Mouse (Mus musculus) cerebellum, adult 2 months (tissue): ENCODE measurements around the gene Fsip1.

Experiments
- CTCF ChIP-seq: fragments of 200-500 bp; IDR thresholded peaks from 2 replicates; pipeline ENCODE4 v1.5.1; 2011; ENCODE audit warnings: low read depth, mild to moderate bottlenecking, control low read depth, low read length, moderate library complexity, borderline replicate concordance; ENCODE audit not compliant: insufficient read depth
- POLR2A ChIP-seq: fragments of 200-500 bp; IDR thresholded peaks from 2 replicates; pipeline ENCODE4 v1.6.1; 2011; ENCODE audit warnings: low read length, control low read depth, borderline replicate concordance; ENCODE audit not compliant: insufficient read depth

GRCm38 (mm10) chr2:118257094-118257493 lies 328 bp upstream of the Fsip1 start:
- TF ChIP-seq POLR2A (no peak), CTCF (no peak)
